Mouse (Mus musculus): ENCODE measurements around the gene Rftn1. TPM values are rescaled to one million over a fixed set of nuclear protein-coding genes. Genes with fewer than 3 reads are reported as not detected.

Rftn1 gene
- total RNA-seq, 2 experiments from 2014 or later = 13.2 to 29.8 TPM

- no peak for ATAC-seq (replicated peaks; ENCODE audit: poor library complexity)
Observed at GRCm38 (mm10) chr17:50173776-50174175, 16.7 kb downstream of the Rftn1 start.

GRCm38 (mm10) chr17:50173368-50173767 is 17.1 kb downstream of the Rftn1 start:
- no peak for ATAC-seq (replicated peaks; ENCODE audit: poor library complexity)

GRCm38 (mm10) chr17:50172795-50173194 is 17.7 kb downstream of the Rftn1 start:
- no peak for ATAC-seq (replicated peaks; ENCODE audit: poor library complexity)

- peak; percentile 40 for ATAC-seq (replicated peaks; ENCODE audit: poor library complexity)
Observed at GRCm38 (mm10) chr17:50170935-50171545, 19.4 kb downstream of the Rftn1 start.

GRCm38 (mm10) chr17:50169946-50170427 is 20.5 kb downstream of the Rftn1 start:
- ATAC-seq (replicated peaks; ENCODE audit: poor library complexity) = peak; percentile 29

- no peak for ATAC-seq (replicated peaks; ENCODE audit: poor library complexity)
Observed at GRCm38 (mm10) chr17:50160904-50161805, 29.3 kb downstream of the Rftn1 start.

- no peak for ATAC-seq (replicated peaks; ENCODE audit: poor library complexity)
Observed at GRCm38 (mm10) chr17:50160357-50160756, 30.1 kb downstream of the Rftn1 start.

- peak; percentile 13; the same call in 1 of the 2 replicates for ATAC-seq (replicated peaks; ENCODE audit: poor library complexity)
Observed at GRCm38 (mm10) chr17:50159816-50160215, 30.7 kb downstream of the Rftn1 start.

- ATAC-seq (replicated peaks; ENCODE audit: poor library complexity) = peak; percentile 71
Observed at GRCm38 (mm10) chr17:50158565-50158964, 31.9 kb downstream of the Rftn1 start.

GRCm38 (mm10) chr17:50157190-50158150 is 33.0 kb downstream of the Rftn1 start:
- peak; percentile 54 for ATAC-seq (replicated peaks; ENCODE audit: poor library complexity)

- no peak for ATAC-seq (replicated peaks; ENCODE audit: poor library complexity)
Observed at GRCm38 (mm10) chr17:50152085-50152484, 38.4 kb downstream of the Rftn1 start.

- no peak for ATAC-seq (replicated peaks; ENCODE audit: poor library complexity)
Observed at GRCm38 (mm10) chr17:50151208-50151723, 39.2 kb downstream of the Rftn1 start.

GRCm38 (mm10) chr17:50150416-50151207 is 39.9 kb downstream of the Rftn1 start:
- ATAC-seq (replicated peaks; ENCODE audit: poor library complexity) = no peak

GRCm38 (mm10) chr17:50149690-50150210 is 40.7 kb downstream of the Rftn1 start:
- no peak for ATAC-seq (replicated peaks; ENCODE audit: poor library complexity)

GRCm38 (mm10) chr17:50147831-50148587 is 42.5 kb downstream of the Rftn1 start:
- peak; percentile 69 for ATAC-seq (replicated peaks; ENCODE audit: poor library complexity)

GRCm38 (mm10) chr17:50143354-50143753 is 47.1 kb downstream of the Rftn1 start:
- ATAC-seq (replicated peaks; ENCODE audit: poor library complexity) = no peak

GRCm38 (mm10) chr17:50142553-50142952 is 47.9 kb downstream of the Rftn1 start:
- ATAC-seq (replicated peaks; ENCODE audit: poor library complexity) = no peak

- ATAC-seq (replicated peaks; ENCODE audit: poor library complexity) = no peak
Observed at GRCm38 (mm10) chr17:50142151-50142550, 48.3 kb downstream of the Rftn1 start.

- peak; percentile 88 for ATAC-seq (replicated peaks; ENCODE audit: poor library complexity)
Observed at GRCm38 (mm10) chr17:50136060-50136459, 54.4 kb downstream of the Rftn1 start.
